Mouse (Mus musculus) cerebellum, adult 18-20 months (tissue): Measurements from ENCODE around the gene Decr2.

Source experiments
- DNase-seq, 2 experiments: peaks; one replicate each; pipeline ENCODE4 v3.0.0; 2021

Gene Decr2

GRCm38 (mm10) chr17:26112751-26113150 is 22.6 kb upstream of the Decr2 start:
- no peak for DNase-seq

- DNase-seq = no peak
Measured at GRCm38 (mm10) chr17:26111722-26112121, 21.6 kb upstream of the Decr2 start.

GRCm38 (mm10) chr17:26111024-26111423 is 20.9 kb upstream of the Decr2 start:
- no peak for DNase-seq

GRCm38 (mm10) chr17:26110156-26110555 is 20.0 kb upstream of the Decr2 start:
- DNase-seq = no peak

GRCm38 (mm10) chr17:26105619-26106018 is 15.5 kb upstream of the Decr2 start:
- DNase-seq = no peak

- no peak for DNase-seq
Measured at GRCm38 (mm10) chr17:26101478-26101877, 11.3 kb upstream of the Decr2 start.

GRCm38 (mm10) chr17:26100166-26100565 is 10.0 kb upstream of the Decr2 start:
- no peak for DNase-seq

- peak in 1 of 2 experiments; percentile 43 for DNase-seq
Measured at GRCm38 (mm10) chr17:26099316-26099715, 9.2 kb upstream of the Decr2 start.

GRCm38 (mm10) chr17:26098461-26098860 is 8.3 kb upstream of the Decr2 start:
- DNase-seq = no peak

GRCm38 (mm10) chr17:26095121-26095740 is 5.1 kb upstream of the Decr2 start, which contains the start of gene Nme4:
TSS of gene Nme4 (minus strand) at chr17:26095602.
- peak; percentile 77 to 83 for DNase-seq

GRCm38 (mm10) chr17:26094531-26095110 is 4.5 kb upstream of the Decr2 start:
- no peak for DNase-seq

- no peak for DNase-seq
Measured at GRCm38 (mm10) chr17:26087059-26087564, 3.0 kb downstream of the Decr2 start.

GRCm38 (mm10) chr17:26080867-26081266 is 9.3 kb downstream of the Decr2 start:
- DNase-seq = no peak

GRCm38 (mm10) chr17:26078851-26079250 is 11.3 kb downstream of the Decr2 start:
- DNase-seq = no peak

GRCm38 (mm10) chr17:26075246-26075645 is 14.9 kb downstream of the Decr2 start:
- DNase-seq = no peak

- DNase-seq = no peak
Measured at GRCm38 (mm10) chr17:26070136-26070535, 20.0 kb downstream of the Decr2 start.

- peak; percentile 84 to 89 for DNase-seq
Measured at GRCm38 (mm10) chr17:26068831-26069739, 21.1 kb downstream of the Decr2 start, which contains the start of gene Rab11fip3. TSS of gene Rab11fip3 (minus strand) at chr17:26069555.

- DNase-seq = peak; percentile 39 to 43
Measured at GRCm38 (mm10) chr17:26068024-26068830, 21.9 kb downstream of the Decr2 start.

- no peak for DNase-seq
Measured at GRCm38 (mm10) chr17:26066488-26067020, 23.6 kb downstream of the Decr2 start.

- DNase-seq = no peak
Measured at GRCm38 (mm10) chr17:26064916-26065315, 25.2 kb downstream of the Decr2 start.

GRCm38 (mm10) chr17:26057787-26058567 is 32.2 kb downstream of the Decr2 start:
- DNase-seq = no peak
